Mouse (Mus musculus): ENCODE results near the gene Zfp719. TPM values are rescaled to one million over a fixed set of nuclear protein-coding genes. Genes with fewer than 3 reads are reported as not detected.

Gene Zfp719
- polyA plus RNA-seq (2012; rRNA removed): 5.6 and 7.6 TPM in 2 replicates

DNA sequence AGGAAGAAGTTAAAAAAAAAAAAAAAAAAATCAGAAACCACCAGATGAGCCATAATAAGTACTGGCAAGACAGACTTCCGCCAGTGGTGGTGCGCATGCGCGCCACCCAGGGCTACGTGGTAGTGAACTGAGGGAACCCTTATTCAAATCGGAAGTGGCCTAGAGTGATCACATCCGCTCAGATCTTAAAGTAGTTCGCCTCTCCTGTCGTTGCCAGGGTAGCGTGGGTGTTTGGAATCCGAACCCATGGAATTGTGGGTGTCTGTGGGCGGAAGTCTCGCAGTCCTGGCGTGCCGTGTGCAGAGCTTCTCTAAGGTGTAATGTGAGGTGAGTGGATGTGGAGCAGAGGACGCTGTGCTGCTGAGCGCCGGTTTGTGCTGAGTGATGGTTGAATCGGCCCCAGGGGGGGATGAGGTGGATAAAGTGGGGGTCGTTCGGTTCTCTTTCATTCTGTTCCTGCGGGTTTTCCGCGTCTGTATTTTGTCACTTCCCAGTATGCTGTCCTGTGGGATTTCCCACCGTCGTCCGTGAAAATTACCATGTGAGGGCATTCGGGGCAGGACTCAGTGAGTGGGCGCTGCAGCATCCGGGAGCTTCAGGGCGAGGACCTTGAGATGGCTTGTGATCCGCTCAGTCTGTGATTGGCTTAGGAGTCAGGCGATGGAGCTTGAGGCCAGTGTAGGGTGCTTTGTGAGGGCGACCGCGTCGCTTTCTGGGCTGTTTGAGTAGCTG lies at the start of gene Zfp719:
Zfp719 (plus strand) TSS at position 171 of the 732 bp plus-strand sequence.

DNA sequence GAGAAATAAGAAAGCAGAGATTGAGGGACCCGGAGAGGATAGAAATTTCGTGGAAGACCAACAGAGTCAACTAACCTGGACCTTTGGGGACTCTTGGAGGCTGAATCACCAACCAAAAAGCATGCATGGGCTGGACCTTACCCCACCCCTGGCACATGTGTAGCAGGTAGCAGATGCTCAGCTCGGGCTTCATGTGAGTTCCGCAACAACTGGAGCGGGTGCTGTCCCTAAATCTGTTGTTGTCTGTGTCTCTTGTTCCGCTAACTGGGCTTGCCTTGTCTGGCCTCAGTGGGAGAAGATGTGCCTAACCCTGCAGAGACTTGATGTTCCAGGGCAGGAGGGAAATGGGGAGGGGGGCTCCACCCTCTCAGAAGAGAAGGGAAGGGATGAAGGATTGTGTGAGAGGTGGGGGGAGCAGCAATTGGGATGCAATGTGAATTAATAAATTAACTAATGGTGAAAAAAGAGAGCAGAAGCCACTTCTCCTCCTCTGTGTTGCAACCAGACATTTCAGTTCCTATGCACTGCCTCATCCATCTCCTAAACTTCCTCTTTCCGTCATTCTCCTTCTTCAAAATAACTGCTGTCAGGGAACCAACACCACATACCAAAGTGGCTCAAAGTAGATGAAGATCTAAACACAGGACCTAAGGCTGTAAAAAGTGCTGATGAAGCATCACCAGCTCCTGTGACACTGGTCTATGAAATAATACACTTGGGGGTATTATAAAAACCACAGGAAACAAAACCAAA lies 35.0 kb upstream of the Zfp719 start, which contains the start of gene Cd33:
Cd33 (minus strand) TSS at position 204 of the 753 bp plus-strand sequence.

DNA sequence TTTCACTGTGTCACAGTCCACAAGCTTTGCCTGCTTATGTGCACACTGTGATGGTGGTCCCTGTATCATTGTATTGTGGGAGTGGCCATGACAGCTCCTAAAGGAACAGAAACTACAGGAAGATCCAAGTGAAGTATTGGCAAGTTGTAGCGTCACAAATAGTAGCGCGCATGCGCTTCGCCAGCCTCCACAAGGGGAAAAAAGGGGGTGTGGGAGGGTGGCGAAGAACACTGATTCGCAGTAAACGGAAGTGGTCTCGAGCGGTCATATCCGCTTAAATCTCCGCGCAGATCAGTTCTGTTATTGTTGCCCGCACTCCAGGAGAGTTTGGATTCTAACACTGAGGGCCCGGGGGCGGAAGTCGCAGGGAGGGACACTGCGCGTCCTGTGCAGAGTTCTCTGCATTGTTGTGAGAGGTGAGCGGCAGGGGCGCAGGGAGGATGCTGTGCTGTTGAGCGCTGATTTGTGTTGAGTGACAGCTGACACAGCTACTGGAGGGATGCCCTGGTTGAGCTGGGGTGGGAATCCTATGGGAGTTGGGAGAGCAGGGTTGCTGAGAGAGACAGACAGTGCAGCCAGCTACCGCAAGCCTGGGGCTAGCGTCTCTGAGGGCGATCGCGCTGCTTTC lies 17.3 kb upstream of the Zfp719 start, which contains the start of gene Zfp658:
Zfp658 (plus strand) TSS at position 251 of the 628 bp plus-strand sequence.

DNA sequence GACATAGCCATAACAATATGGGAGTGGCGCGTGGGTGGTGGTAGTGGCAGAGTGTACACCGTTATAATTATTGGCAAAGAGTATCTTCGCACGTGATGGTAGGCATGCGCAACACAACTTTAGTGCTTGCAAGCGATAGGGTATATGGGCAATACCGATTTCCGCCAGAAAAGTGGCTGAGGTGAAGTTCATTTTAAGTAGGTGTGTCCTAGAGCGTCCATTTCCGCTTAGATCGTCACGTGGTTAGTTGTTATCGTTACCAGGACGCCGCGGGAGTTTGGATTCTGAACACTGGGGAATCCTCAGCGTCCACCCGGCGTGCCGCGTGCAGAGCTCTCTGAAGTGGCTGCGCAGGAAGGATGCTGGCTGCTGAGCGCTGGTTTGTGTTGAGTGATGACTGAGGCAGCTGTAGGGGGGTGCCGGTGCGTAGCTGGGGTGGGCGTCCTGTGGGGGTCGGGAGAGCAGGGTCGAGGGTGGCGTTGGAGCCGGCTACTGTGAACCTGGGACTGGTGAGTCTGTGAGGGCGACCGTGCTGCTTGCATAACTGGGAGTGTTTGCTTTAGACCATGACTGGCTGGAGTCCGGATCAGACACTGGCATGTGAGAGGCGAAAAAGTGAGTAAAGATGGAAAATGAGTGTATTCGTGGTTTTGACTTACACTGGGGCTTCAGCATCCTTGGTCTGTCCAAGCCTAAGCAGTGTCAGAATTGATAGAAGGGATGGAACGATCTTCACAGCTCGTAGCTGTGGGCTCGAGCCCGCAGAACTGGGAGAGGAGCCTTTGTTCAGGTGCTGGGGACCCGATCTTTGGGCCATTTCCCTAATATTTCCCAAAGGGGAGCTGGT lies 27.7 kb downstream of the Zfp719 start, which contains the start of gene Zfp819:
Zfp819 (plus strand) TSS at position 274 of the 847 bp plus-strand sequence.

DNA sequence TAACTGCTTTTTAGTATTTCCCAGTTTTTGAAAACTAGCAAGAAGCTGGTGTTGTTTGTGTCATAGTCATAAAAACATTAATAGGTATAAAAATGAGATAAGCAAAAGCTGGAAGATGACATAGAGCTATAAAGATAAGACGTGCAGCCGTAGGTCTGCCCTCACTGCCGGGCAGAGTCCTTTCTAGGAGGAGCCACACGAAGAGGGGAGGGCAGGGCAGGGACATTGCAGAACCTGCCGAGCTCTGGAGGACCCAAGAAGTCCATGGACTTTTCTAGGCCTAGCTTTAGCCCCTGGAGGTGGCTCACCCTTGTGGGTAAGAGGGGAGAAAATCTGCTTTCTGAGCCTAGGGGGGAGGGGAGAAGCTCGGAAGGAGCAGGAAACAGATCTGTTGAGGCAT lies 55.1 kb downstream of the Zfp719 start, which contains the start of gene Ceacam18:
Ceacam18 (plus strand) TSS at position 208 of the 400 bp plus-strand sequence.

Other genes starting within 250 kb of the Zfp719 start
- 0.11 and 0.14 TPM in 2 replicates for gene Siglecf, start 228.3 kb upstream of the Zfp719 start, polyA plus RNA-seq (2012; rRNA removed)
- 0.04 and 0.43 TPM in 2 replicates for gene Siglecg, start 171.4 kb upstream of the Zfp719 start, polyA plus RNA-seq (2012; rRNA removed)
- gene Lim2, start 151.9 kb upstream of the Zfp719 start, polyA plus RNA-seq (2012; rRNA removed): not detected in 2 replicates
- 0.09 TPM in 1 of 2 replicates, not detected in the other for gene Nkg7, start 142.5 kb upstream of the Zfp719 start, polyA plus RNA-seq (2012; rRNA removed)
- gene Cldnd2, start 138.8 kb upstream of the Zfp719 start, polyA plus RNA-seq (2012; rRNA removed): not detected in 2 replicates
- gene Etfb, start 135.5 kb upstream of the Zfp719 start, polyA plus RNA-seq (2012; rRNA removed): 81.8 and 99.5 TPM in 2 replicates
- 0.95 and 1.3 TPM in 2 replicates for gene Gm45233, start 135.5 kb upstream of the Zfp719 start, polyA plus RNA-seq (2012; rRNA removed)
- gene Vsig10l, start 116.5 kb upstream of the Zfp719 start, polyA plus RNA-seq (2012; rRNA removed): 7.2 and 7.9 TPM in 2 replicates
- 88.3 and 95.3 TPM in 2 replicates for gene Iglon5, start 89.5 kb upstream of the Zfp719 start, polyA plus RNA-seq (2012; rRNA removed)
- 0.02 TPM in 1 of 2 replicates, not detected in the other for gene 4931406B18Rik, start 73.7 kb upstream of the Zfp719 start, polyA plus RNA-seq (2012; rRNA removed)
- gene Cd33, start 35.2 kb upstream of the Zfp719 start, polyA plus RNA-seq (2012; rRNA removed): 1.4 and 1.5 TPM in 2 replicates
- gene Zfp658, start 17.4 kb upstream of the Zfp719 start, polyA plus RNA-seq (2012; rRNA removed): 9.2 and 13.1 TPM in 2 replicates
- gene Zfp819, start 27.6 kb downstream of the Zfp719 start, polyA plus RNA-seq (2012; rRNA removed): 0.29 and 0.45 TPM in 2 replicates
- 0.04 TPM in 1 of 2 replicates, not detected in the other for gene Ceacam18, start 55.1 kb downstream of the Zfp719 start, polyA plus RNA-seq (2012; rRNA removed)
- 0.37 and 0.43 TPM in 2 replicates for gene Siglece, start 80.6 kb downstream of the Zfp719 start, polyA plus RNA-seq (2012; rRNA removed)
- gene Ctu1, start 92.4 kb downstream of the Zfp719 start, polyA plus RNA-seq (2012; rRNA removed): 20.2 and 24.4 TPM in 2 replicates
- 0.10 and 0.16 TPM in 2 replicates for gene Klk14, start 110.8 kb downstream of the Zfp719 start, polyA plus RNA-seq (2012; rRNA removed)
- gene Klk13, start 133.0 kb downstream of the Zfp719 start, polyA plus RNA-seq (2012; rRNA removed): 0.09 TPM in 1 of 2 replicates, not detected in the other
- gene Klk12, start 189.3 kb downstream of the Zfp719 start, polyA plus RNA-seq (2012; rRNA removed): not detected in 2 replicates
- 0.23 TPM in 1 of 2 replicates, not detected in the other for gene Klk11, start 195.0 kb downstream of the Zfp719 start, polyA plus RNA-seq (2012; rRNA removed)
- gene Klk10, start 201.4 kb downstream of the Zfp719 start, polyA plus RNA-seq (2012; rRNA removed): 0.15 and 0.91 TPM in 2 replicates
- 0.09 TPM in 1 of 2 replicates, not detected in the other for gene Klk9, start 212.3 kb downstream of the Zfp719 start, polyA plus RNA-seq (2012; rRNA removed)
- gene Klk8, start 218.0 kb downstream of the Zfp719 start, polyA plus RNA-seq (2012; rRNA removed): 5.6 and 7.1 TPM in 2 replicates
- gene Klk7, start 231.7 kb downstream of the Zfp719 start, polyA plus RNA-seq (2012; rRNA removed): 0.04 and 0.05 TPM in 2 replicates
- not detected in 2 replicates for gene Klk6, start 244.9 kb downstream of the Zfp719 start, polyA plus RNA-seq (2012; rRNA removed)